Mouse (Mus musculus) heart, adult 8-10 months (tissue): ENCODE measurements around the gene Mgat5. TPM values are rescaled to one million over a fixed set of nuclear protein-coding genes. Genes with fewer than 3 reads are reported as not detected.

Experiments used
- DNase-seq: peaks from one replicate; pipeline ENCODE4 v3.0.0; 2022; ENCODE audit warnings: low spot score
- total RNA-seq, 4 experiments: library from RNA; stranded (reverse); gene quantifications; 2 replicates each; pipeline ENCODE4 v1.2.4; 2022

Mgat5 gene
- total RNA-seq, 4 experiments from 2014 or later, result 11.8 to 15.5 (median 15.1) TPM

DNA sequence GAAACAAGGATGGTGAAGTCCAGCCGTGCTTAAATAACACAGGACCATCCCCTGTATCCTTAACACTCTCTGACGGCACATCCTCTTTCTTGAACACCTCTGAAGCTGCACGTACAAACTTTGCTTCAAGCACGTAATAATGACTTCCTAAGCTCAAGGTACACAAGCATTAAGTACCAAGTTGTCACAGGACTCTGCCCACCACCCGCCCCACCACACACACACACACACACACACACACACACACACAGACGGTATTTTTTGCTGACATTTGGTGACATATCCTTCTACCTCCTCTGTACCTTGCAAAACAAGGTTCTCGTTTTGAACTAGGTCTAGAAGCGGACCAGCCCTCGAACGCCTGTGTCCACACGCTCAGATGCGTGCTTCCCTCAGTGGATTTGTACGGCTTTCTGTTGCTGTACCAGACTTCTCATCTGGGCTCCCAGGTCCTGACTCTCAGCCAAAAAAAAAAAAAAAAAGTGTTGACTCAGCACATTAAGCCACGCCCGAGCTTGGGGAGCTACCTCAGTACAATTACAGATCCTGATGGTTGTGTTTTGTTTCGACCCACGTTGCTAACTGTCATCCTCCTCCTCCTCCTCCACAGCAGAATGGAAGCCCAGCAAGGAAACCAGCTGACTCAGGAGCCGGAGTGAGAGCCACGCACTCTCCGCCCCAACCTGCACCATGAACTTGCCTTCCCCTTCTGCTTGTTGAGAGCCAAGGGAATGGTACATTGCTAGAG is 101.4 kb downstream of the Mgat5 start:
- DNase-seq, result no peak

DNA sequence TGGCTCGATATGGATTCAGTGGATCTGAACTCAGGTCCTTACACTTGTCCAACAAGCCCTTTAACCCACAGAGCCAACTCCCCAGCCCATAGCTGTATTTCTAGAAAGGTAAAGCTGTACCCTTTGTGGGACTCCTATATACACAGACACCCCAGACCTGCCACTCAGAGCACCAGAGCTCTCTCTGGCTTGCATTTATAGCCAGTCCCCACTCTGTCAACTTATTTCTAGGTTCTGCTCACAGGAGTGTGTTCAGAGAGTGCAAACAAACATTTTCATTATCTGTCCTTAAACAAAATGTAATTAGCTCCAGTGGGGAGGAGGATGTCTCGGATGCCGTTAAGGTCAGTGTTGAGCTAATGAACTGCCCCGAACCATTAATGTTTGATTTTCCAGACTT is 102.5 kb downstream of the Mgat5 start:
- DNase-seq, result no peak

DNA sequence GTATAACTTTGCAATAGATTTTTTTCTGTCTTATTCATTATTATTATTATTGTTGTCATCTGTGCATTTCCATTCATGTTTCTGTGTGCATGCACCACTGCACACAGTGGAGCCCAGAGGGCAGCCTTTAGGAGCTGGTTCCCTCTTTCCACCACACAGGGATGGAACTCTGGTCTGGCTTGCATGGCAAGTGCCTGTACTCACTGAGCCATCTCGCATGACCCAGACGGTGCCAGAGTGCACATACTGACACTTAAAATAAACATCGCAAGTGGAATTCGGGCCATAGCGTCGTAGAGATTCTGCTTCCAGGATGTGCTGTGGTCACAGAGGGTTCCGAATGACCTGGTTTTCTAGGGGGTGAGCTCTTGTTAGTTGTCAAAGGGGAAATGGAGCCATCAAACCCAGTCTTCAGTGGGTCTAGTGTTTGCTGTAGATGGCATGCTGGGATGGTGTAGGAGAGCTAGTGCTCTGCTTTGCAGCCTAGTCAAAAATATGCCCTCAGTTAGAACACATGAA is 103.5 kb downstream of the Mgat5 start:
- DNase-seq, result no peak

DNA sequence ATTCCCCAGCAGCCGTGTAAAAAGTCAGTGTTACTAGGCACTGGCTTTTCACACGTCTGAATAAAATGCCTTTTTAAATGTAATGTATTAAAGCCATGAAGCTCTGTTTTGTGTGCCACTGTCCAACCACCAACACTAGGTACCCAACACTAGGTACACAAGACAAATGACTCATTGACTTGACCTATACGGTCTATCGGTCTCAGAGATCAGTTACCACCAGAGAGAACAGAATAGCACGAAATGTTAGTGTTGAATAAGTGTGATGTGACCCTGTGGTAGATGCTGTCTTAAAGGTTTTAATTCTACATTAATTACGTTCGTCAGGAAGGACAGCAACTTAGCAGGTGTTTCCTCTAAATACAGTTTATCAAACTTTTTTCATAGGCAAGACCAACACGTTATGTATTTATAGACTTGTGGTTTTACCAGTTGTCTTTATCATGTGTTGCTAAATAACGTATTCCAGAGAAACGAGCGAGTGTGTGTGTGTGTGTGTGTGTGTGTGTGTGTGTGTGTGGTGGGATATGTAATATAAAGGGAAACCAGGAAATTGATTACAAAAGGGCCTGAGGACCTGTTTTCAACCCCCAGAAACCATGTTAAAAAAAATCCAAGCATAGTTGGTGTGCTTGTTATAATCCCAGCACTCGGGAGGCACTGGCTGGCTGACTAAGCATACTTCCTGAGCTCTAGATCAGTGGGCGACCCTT is 104.3 kb downstream of the Mgat5 start:
- no peak for DNase-seq

DNA sequence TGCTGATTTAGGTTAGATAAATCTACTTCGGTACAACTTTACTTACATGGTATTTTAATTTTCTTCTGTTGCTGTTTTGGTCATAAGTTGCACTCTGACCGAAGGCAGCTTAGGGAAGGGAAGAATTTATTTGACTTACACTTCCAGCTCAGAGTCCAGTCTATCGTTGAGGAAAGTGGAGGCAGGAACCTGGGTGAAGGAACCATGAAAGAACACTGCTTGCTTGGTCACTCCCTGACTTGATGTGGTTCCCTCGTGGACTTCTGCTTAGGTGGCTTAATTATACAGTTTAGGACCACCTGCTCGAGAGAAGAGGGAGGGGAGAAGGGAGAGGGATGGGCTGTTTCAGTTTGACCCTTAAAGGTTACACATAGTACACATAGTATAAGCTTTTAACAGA is 105.2 kb downstream of the Mgat5 start:
- no peak for DNase-seq

DNA sequence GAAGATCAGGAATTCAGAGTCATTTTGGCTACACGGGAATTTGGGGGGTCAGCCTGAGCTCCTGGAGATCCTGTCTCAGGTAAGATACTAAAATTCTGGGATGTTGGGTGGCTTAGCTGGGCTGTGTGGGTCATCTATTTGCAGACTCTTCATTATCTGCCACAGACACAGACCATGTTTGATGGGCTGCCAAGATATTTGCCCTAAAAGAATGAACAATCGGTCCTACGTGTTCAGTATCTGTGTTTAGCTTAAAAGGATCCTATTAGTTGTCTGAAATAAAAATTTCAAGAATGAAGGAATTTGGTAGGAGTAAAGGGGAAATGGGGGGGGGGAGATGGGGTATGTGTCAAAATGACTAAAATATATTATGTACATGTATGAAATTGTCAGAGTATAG is 105.9 kb downstream of the Mgat5 start:
- DNase-seq, result no peak

DNA sequence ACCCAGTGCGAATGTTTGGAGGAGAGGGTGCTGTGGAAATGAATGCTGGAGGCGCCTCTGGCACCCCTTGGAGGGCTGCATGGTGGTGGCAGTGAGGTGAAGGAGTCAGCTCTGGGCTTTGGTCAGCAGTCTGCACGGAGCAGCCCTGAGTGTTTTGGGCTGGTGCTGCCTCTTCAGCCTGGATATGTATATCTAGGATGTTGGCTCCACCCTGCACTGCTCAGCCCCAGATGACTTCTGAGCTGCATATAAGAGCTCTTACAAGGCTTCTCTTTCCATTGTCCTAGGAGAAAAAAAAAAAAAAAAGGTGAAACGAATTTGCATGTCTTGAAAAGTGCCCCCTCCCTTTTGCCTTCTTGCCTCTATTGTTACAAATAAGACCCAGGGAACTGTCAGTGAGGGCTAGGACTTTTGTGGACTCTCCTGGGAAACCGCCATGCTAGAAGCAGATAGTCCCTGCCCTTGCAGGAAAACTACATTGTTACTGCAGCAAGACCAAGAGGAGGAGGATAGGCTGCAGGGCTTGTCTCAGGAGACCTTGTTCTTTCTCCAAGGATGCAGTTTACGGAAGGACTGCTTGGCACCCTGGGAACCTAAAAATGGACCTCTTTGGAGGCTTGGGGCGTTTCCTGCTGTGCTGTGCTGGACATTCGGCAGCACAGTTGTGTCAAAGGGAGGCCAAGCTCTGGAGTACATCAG is 109.0 kb downstream of the Mgat5 start:
- DNase-seq, result no peak

DNA sequence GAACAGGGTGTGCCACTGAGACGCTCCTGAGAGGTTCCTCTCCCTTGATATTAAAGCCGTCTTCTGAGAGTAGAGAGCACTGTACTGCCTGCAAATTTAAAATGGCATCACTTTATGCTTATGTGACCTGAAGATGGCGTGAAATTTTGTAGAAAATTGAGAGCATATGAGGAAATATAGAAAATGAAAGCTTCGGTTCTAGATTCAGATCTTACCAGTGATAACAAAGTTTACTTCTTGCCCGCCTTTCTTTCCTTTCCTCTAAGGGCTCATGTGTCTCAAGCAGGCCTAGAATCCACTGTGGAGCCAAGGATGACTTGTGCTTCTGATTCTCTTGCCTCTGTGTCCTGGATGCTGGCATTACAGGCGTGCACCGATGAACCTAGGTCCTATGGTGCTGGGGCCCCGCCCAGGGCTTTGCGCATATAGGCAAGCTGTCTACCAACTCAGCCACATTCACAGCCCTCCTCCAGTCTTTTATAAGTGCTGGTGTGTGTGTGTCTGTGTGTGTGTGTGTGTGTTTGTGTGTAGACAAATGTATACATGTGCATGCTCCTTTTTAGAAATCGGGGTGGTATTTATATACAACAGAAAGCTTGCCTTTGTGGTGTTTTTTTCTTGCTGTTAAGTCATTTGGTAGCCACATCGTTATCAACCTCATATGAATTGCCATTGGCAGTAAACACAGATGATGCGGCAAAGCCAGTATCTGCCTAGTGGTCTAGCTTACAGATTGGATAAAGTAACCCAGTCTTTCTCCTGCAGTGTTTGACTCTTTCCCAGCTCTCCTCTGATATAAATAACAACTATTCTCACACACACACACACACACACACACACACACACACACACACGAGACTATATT is 111.2 kb downstream of the Mgat5 start:
- no peak for DNase-seq

DNA sequence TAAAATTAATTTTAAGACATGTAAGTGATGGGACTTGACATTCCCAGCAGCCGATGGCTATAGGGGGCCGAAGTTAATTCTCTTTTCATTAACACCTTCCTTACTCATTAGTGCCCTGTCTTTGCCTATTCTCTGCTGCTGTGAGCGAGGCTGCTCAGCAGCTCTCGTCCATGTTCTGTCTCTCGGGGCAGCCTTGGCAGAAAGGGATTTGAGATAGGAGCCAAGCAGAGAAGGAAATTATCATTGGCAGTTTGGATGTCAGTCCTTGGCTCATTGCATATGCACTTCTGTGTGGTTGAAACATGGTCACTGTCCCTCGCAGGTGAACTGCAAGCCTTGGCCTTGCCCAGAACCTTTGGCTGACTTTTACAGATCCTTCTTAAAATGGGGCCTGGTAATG is 111.8 kb downstream of the Mgat5 start:
- no peak for DNase-seq

DNA sequence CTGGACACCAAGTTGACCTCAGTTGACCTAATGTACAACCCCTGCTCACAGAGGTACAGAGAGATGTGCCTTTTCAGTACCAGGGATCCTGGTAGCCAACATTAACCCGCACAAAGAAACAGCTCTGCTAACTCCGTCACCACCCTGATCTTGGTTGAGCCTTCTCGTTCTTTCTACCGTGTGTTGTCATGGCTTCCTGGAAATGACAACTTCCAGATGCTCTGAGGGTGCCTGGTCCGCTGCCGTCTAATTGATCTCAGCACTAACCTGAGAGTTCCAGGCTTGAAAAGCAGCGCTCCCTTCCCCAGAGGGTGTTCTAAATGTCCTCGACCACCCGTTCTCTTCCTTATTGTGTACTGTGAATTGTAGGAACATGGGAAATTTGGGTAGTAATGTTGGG is 112.7 kb downstream of the Mgat5 start:
- DNase-seq, result no peak

DNA sequence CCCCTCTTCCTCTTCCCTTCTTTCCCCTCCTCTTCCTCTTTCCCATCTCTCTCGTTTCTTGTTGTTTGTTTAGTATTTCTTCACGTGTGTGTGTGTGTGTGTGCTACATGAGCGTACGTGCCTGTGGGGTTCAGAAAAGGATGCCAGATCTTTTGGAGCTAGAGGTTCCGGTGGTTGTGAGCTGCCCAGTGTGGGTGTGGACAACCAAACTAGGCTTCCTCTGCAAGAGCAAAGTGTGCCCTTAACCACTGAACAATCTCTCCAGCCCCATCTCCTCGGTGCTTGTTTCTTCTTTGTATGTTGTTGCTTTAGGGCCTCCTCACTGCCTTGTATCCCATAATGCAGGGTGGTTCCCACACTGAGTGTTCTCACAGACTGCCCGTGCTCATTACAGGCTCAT is 113.7 kb downstream of the Mgat5 start:
- no peak for DNase-seq

DNA sequence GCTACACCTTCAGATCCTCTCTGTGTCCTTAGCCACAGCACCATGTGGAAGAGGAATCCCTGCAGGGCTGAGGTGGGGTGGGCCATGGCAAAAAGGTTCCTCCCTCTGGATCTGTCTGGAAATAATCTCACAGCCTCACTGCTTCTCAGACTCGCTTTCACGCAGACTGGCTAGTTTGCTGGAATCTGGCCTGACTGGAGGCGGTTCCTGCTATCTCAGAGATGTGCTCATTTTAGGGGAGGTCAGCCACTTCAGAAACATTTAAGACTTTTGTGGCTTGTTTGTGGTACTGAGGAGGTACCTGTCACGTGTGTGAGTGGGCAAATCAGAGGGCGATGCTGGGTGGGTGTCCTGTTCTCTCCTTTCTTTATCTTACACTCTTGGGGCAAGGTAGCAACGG is 115.0 kb downstream of the Mgat5 start:
- no peak for DNase-seq

DNA sequence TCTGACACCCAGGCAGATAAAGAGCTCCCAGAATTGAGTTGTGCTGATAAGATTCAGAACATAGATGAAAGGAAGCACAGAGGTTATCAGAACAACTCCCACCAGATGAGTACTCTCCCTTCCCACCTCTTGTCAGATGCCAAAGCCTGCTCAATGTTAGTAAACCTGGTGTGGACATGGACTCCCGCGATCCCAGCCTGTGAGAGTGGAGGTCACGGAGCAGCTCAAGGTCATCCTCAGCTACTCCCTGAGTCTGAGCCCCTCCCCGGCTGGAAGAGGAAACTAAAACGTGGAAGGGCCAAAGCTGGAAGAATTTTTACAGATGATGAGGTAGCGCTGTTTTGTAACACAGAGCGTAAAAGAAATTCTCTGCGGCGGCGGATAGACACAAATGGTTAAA is 116.1 kb downstream of the Mgat5 start:
- no peak for DNase-seq

DNA sequence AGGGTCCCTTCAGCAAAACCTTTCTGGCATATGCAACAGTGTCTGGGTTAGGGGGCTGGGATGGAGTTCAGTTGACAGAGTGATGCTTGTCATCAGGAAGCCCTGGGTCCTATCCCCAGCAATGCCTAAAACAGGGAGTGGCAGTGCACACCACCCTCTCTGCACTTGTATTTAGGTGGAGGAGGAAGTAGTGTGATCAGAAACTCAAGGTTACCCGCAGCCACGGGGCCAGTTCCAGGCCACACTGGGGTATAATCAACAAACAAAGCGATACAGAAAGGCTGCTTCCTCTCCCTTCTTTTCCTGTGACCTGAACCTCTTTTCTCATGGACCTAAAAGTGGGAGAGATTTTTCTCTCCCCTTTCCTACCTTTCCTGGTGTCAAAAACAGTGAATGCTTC is 116.8 kb downstream of the Mgat5 start:
- DNase-seq, result no peak

DNA sequence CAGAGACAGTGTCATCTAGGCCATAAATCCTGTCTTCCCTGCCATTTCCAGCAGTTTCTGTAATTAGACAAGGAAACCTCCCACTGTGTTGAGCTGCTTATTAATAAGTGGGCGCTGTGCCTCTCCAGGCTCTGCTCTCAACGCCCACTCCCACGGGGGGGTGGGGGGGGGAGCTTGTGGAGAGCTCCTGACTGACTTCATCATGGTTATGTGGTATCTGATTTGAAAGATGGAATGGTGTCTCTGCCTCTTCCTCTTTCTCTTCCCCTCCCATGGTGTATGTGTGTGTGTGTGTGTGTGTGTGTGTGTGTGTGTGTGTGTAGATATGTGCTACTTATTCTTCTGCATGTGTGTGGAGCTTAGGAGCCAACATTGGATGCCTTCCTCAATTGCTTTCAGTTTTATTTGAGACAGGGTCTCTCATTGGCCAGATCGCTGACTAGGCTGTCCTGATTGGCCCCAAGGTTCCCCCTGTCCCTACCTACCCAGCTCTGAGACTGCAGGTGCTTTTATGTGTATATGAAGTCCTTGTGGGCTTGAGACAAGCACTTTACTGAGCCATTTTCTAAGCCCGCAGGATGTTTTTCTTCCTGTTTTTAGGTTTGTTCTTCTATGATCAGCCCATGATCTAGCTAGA is 117.5 kb downstream of the Mgat5 start:
- DNase-seq, result no peak

DNA sequence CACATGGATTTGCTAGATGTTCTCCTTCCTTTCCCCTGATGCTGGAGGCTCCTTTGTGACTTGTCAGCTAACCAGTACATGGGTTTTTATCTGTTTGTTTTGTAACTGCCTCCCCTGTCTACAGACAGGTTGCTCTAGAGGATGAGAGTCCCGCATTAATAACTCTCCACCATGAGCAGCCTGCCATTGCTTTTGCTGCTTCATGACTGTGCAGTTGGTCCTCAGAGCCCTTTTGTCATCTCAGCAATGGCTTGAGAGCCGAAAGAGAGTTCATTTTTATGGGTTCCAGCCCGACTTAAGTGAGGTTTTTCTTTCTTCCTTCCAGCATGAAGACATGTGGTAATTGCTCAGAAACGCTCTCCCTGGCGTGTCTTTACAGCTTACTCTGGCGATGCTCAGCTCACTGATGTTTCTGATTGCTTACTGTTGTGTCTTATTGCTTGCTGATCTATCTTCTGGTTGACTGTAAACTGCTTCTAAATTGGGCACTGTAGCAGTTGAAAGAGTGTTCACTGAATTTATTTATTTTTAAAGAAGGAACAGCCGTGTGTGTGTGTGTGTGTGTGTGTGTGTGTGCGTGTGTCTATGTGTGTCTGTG is 120.9 kb downstream of the Mgat5 start:
- no peak for DNase-seq

DNA sequence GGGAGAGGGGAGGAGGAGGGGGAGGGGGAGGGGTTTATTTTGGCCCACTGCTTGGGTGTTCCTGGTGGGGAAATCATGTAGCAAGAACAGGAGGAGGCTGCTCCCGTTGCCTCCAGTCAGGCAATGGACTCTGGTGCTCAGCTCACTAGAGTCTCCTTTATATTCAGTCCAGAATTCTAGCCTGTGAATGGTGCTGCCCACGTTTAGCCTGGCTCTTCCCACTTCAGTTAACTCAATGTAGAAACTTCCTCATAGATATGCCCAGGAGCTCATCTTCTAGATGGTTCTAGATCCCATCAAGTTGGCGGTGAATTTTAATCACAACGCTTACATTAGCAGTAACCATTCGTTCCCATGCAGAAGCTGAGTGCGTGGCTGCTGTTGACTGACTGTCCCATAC is 123.0 kb downstream of the Mgat5 start:
- DNase-seq, result no peak

DNA sequence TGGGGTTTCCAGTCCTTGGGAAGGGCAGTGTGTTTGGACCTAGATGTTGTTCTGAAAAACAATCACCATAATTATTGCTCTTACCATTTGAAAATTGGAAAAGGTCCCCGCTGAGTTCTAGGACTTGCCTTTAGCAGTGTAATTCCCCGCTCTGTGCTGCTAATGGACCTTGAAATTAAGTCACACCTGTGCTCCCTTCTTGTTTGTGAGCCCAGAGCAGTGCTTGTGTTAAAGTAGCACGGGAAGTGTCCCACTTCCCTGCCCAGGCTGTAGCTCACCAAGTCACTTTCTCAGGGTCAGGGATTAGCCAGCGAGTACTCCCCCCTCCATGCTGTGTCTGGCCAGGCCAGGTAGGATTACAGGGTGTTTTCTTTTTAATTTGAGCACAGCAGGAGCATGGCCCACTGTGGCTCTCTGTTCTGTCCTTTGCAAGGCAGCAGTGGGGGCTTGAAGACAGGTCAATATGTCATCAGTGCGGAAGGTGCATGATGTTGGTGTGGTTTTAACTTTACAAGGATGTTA is 123.6 kb downstream of the Mgat5 start:
- no peak for DNase-seq

DNA sequence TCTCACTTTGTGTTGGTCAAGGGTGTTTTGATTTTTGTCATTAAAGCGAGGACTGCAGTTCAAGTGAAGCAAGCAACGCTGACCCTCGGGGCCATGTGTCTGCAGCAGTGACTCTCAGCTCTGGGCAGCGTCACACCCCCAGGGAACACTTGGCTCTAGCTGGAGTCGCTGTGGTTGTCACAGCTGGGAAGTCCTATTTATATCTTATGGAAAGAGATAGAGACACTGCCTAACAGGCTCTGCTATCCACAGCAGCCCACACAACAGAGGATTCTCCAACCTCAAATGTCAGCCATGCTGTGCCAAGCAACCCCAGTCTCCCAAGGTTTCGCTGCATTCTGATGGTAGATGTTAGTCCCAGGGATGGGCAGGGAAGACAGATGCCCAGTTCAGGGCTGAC is 125.0 kb downstream of the Mgat5 start:
- DNase-seq, result peak; percentile 50

DNA sequence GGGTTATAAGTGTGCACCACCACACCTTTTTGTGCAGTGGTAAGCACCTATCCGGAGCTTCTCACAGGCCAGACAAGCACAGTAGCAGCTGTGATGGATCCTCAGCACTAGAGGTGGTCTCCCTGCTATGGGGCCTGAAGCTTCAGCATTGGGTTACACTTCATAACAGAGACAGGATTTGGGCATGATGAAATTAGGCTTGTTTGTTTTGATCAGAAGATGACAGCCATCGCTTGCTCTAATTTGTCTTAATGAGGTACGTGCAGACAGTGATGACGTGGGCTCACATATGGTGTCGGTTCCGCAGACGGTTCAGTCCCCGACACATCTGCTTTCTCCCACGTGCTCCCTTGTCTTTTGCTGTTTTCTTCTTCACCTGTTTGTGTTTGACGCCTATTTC is 132.9 kb downstream of the Mgat5 start:
- no peak for DNase-seq
